Mouse (Mus musculus) G1E-ER4 (cell line): ENCODE results near the gene Trim9. TPM values are rescaled to one million over a fixed set of nuclear protein-coding genes. Genes with fewer than 3 reads are reported as not detected.

Experiments
- GATA1 ChIP-seq: IDR thresholded peaks from one replicate; pipeline ENCODE4 v1.8.0; 2012; ENCODE audit warnings: low read length, inconsistent platforms
- polyA plus RNA-seq: library from polyadenylated mRNA; stranded (reverse); fragments of >175 nt; gene quantifications from 2 replicates; pipeline ENCODE4 v1.2.3, GENCODE M21; 2012

The Trim9 gene
- polyA plus RNA-seq, 1 experiment = not detected

- TF ChIP-seq GATA1 = no peak
Observed at GRCm38 (mm10) chr12:70285521-70285920, 61.9 kb downstream of the Trim9 start.

GRCm38 (mm10) chr12:70284979-70285378 lies 62.4 kb downstream of the Trim9 start:
- TF ChIP-seq GATA1 = no peak

GRCm38 (mm10) chr12:70283116-70283731 lies 64.2 kb downstream of the Trim9 start:
- no peak for TF ChIP-seq GATA1

GRCm38 (mm10) chr12:70280930-70281329 lies 66.5 kb downstream of the Trim9 start:
- no peak for TF ChIP-seq GATA1

GRCm38 (mm10) chr12:70280381-70280780 lies 67.0 kb downstream of the Trim9 start:
- no peak for TF ChIP-seq GATA1

GRCm38 (mm10) chr12:70277071-70277939 lies 70.1 kb downstream of the Trim9 start:
- TF ChIP-seq GATA1 = no peak

- TF ChIP-seq GATA1 = no peak
Observed at GRCm38 (mm10) chr12:70269724-70270123, 77.7 kb downstream of the Trim9 start.

GRCm38 (mm10) chr12:70267314-70267713 lies 80.1 kb downstream of the Trim9 start:
- TF ChIP-seq GATA1 = no peak

- no peak for TF ChIP-seq GATA1
Observed at GRCm38 (mm10) chr12:70266494-70266931, 80.9 kb downstream of the Trim9 start.

- no peak for TF ChIP-seq GATA1
Observed at GRCm38 (mm10) chr12:70263721-70264120, 83.7 kb downstream of the Trim9 start.

- TF ChIP-seq GATA1 = no peak
Observed at GRCm38 (mm10) chr12:70262271-70262953, 85.0 kb downstream of the Trim9 start.

- TF ChIP-seq GATA1 = no peak
Observed at GRCm38 (mm10) chr12:70251210-70251884, 96.1 kb downstream of the Trim9 start.

- no peak for TF ChIP-seq GATA1
Observed at GRCm38 (mm10) chr12:70249616-70250157, 97.7 kb downstream of the Trim9 start.

- no peak for TF ChIP-seq GATA1
Observed at GRCm38 (mm10) chr12:70247683-70248474, 99.5 kb downstream of the Trim9 start.
